In genomic region chr11:81152021-81152385, GRCm38 (mm10) we compare ENCODE assay signal across 8 mouse cellular contexts.
A peak's percentile ranks its signal among the peaks of the same experiment; 100 is the strongest.
DNase-seq lines count a peak whose midpoint lies in the region; ATAC-seq lines count a peak whose summit lies in the region.

No protein-coding gene starts in this region.

- H3K4me2 ChIP-seq in liver, embryonic 12.5 days: peak overlapping the region; percentile 71

- H3K4me3 ChIP-seq in liver, embryonic 12.5 days: peak overlapping the region; percentile 46

- H3K4me1 ChIP-seq in liver, embryonic 12.5 days: peaks cover 12% of the 10 kb centered on the region; the same call in 1 of the 2 replicates

- no peaks in the 10 kb centered on the region for H3K36me3 ChIP-seq in liver, embryonic 12.5 days

- intact Hi-C loops in gastrocnemius, postnatal 14 days (cut with DNase I; ENCODE audit: low total_unique reads): no loop called here

- H3K9ac ChIP-seq in liver, embryonic 12.5 days: no peak overlapping the region

- WGBS in liver, embryonic 12.5 days (ENCODE audit: insufficient replicate concordance): 1% methylated on average over 34 of the region's 42 CpGs

- no peak for ATAC-seq in liver, embryonic 12.5 days

- H3K27ac ChIP-seq in liver, embryonic 12.5 days: no peak overlapping the region

- DNase-seq in thymus, postnatal 14 days: peak; percentile 5
- no peak for DNase-seq in thymus, postnatal 0 days (ENCODE audit: low spot score)
- DNase-seq in cerebellum, postnatal 4 days (ENCODE audit: low spot score in 2 of 2): peak; percentile 38 to 66
- DNase-seq in gastrocnemius, postnatal 14 days: peak; percentile 5
- peak; percentile 69 for DNase-seq in kidney, postnatal 10 days
- DNase-seq in right cerebral cortex, postnatal 14 days: peak; percentile 69
- no peak for DNase-seq in adipocyte (ENCODE audit: low spot score)

- H3K27me3 ChIP-seq in liver, embryonic 12.5 days (replicated peaks): peaks cover 73% of the 10 kb centered on the region

- H3K9me3 ChIP-seq in liver, embryonic 12.5 days (replicated peaks): no peaks in the 10 kb centered on the region

Comparison
In these comparisons a context has a peak if more than half of its experiments do, and no peak if none do; other contexts are left out.
1. DNase-seq: peak in thymus, postnatal 14 days (single experiment), cerebellum, postnatal 4 days (2 of 2), gastrocnemius, postnatal 14 days (single experiment), kidney, postnatal 10 days (single experiment) and right cerebral cortex, postnatal 14 days (single experiment); none in thymus, postnatal 0 days (single experiment) and adipocyte (single experiment).